Mouse (Mus musculus) heart, adult 2 months (tissue): ENCODE data around the gene Cidec. TPM values are rescaled to one million over a fixed set of nuclear protein-coding genes. Genes with fewer than 3 reads are reported as not detected.

ENCODE experiments used
- DNase-seq, 2 experiments: peaks; one replicate each; pipeline ENCODE4 v3.0.0; 2021
- H3K27ac ChIP-seq: fragments of 200-600 bp; 2 replicates; pipeline ENCODE4 v1.8.1; 2022
- H3K27me3 ChIP-seq: fragments of 200-500 bp; 2 replicates; pipeline ENCODE4 v1.6.1; 2012; ENCODE audit warnings: mild to moderate bottlenecking, low read length, inconsistent platforms, mixed read lengths; ENCODE audit not compliant: control insufficient read depth, insufficient read depth
- H3K36me3 ChIP-seq: fragments of 200-500 bp; 2 replicates; pipeline ENCODE4 v1.6.1; 2012; ENCODE audit warnings: low read length, inconsistent platforms; ENCODE audit not compliant: control insufficient read depth, insufficient read depth
- H3K4me1 ChIP-seq: fragments of 200-500 bp; 2 replicates; pipeline ENCODE4 v1.6.1; 2011; ENCODE audit warnings: low read length; ENCODE audit not compliant: control insufficient read depth, insufficient read depth
- H3K4me3 ChIP-seq: fragments of 200-600 bp; 2 replicates; pipeline ENCODE4 v1.8.1; 2022
- H3K79me2 ChIP-seq: fragments of 200-500 bp; replicated peaks from 2 replicates; pipeline ENCODE4 v1.6.1; 2012; ENCODE audit warnings: mild to moderate bottlenecking, inconsistent platforms, low read length, moderate library complexity, mixed read lengths; ENCODE audit not compliant: control insufficient read depth, insufficient read depth
- H3K9ac ChIP-seq: fragments of 200-500 bp; 2 replicates; pipeline ENCODE4 v1.6.1; 2012; ENCODE audit warnings: low read depth, mild to moderate bottlenecking, control low read depth, inconsistent platforms, low read length, mixed read lengths
- CTCF ChIP-seq: fragments of 200-600 bp; IDR thresholded peaks from 2 replicates; pipeline ENCODE4 v1.8.1; 2022; ENCODE audit warnings: antibody characterized with exemption, mild to moderate bottlenecking, moderate library complexity
- EP300 ChIP-seq: fragments of 200-500 bp; IDR thresholded peaks from 2 replicates; pipeline ENCODE4 v1.6.1; 2011; ENCODE audit warnings: low read depth, low read length, control low read depth; ENCODE audit not compliant: insufficient read depth
- POLR2A ChIP-seq: fragments of 200-500 bp; IDR thresholded peaks from 2 replicates; pipeline ENCODE4 v1.6.1; 2011; ENCODE audit warnings: mild to moderate bottlenecking, low read depth, low read length, control low read depth; ENCODE audit not compliant: insufficient read depth
- WGBS: fragments of 180-500 bp; shearing (Covaris S2); methylation state at CpG from one replicate; pipeline ENCODE4 v1.1.7; 2018; 5-methylcytosine and 5-hydroxymethylcytosine counted together
- intact Hi-C: fragments of 180-260 bp; cut with DNase I; formaldehyde crosslinking; loops from one replicate; pipeline ENCODE4 v1.15.1; 2025
- microRNA-seq, 2 experiments: library from miRNA; unstranded; fragments of <30 nt; microRNA quantifications; one replicate each; pipeline ENCODE4 v1.2.0; 2021
- polyA plus RNA-seq: library from polyadenylated mRNA; depleted of rRNA; stranded (reverse); fragments of >200 nt; gene quantifications from 2 replicates; pipeline ENCODE4 v1.2.3, GENCODE M21; 2012; rRNA removed
- total RNA-seq, 2 experiments: library from RNA; stranded (reverse); gene quantifications; 2 replicates each; pipeline ENCODE4 v1.2.3; 2021

The Cidec gene
- total and polyA plus RNA-seq, 3 experiments = 7.8 to 77.7 (median 10.6) TPM

DNA sequence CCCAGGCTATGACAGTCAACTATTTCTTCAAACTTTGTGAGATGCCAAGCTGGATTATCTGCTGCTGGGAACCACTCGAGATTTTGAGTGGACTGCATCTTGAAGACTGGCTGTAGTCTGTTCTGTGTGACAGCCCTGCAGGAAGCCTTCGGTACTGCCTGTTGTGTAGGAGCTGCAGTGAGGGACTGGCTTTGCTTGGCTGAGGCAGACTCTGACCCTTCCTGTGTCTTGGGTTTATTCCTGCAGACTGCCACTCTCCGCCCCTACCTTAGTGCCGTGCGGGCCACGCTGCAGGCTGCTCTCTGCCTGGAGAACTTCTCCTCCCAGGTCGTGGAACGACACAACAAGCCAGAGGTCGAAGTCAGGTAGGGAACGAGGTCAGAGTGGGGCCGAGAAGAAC, 55.1 kb downstream of the Cidec start:
- WGBS = 87% methylated on average over 11 of the region's 11 CpGs
- Histone ChIP-seq H3K9ac (no peak overlapping the region), H3K79me2 (peaks cover 13% of the 10 kb centered on the region), H3K4me3 (no peak overlapping the region), H3K4me1 (peaks cover 6% of the 10 kb centered on the region), H3K27me3 (no peaks in the 10 kb centered on the region), H3K27ac (no peak overlapping the region), H3K36me3 (peaks cover 3% of the 10 kb centered on the region; the same call in 1 of the 2 replicates)
- intact Hi-C loops = no loop called here
- no peak for DNase-seq
- TF ChIP-seq EP300 (no peak), CTCF (0 out of 2 replicates have a peak, but pooled peaks have one; percentile 13), POLR2A (no peak)

DNA sequence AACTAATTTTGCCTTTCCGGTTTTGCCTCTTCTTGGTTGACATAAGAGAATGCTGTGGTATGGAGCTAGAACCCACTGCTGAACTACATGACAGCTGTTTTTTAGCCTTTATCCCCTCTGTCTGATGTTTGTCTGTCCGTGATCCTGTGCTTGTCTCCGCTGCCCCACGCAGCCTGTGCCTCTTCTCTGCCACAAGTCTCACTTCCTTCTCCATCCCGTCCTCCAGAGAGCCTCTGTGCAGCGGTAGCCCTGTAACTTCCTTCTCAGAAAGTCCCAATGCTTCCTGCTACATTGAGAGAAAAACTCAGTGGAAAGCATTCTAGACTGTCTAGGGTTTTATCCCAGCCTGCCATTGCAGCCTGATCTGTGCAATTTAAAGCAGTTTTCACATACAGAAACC, 56.3 kb downstream of the Cidec start:
- Histone ChIP-seq H3K79me2 (peaks cover 13% of the 10 kb centered on the region), H3K36me3 (no peaks in the 10 kb centered on the region), H3K9ac (0 out of 2 replicates have a peak overlapping the region, but pooled peaks have one; percentile 16), H3K27me3 (no peaks in the 10 kb centered on the region), H3K4me3 (peak overlapping the region; percentile 79), H3K27ac (no peak overlapping the region), H3K4me1 (peaks cover 6% of the 10 kb centered on the region)
- intact Hi-C loops = loop anchor here (2.0 kb wide), 2 partner anchors 40 to 72 kb away; partner anchors contain the start of genes Brpf1 and Rpusd3
- 38% methylated on average over 6 of the region's 6 CpGs for WGBS
- peak in 1 of 2 experiments; percentile 27 for DNase-seq
- TF ChIP-seq CTCF = no peak
- no peak for TF ChIP-seq EP300
- no peak for TF ChIP-seq POLR2A

DNA sequence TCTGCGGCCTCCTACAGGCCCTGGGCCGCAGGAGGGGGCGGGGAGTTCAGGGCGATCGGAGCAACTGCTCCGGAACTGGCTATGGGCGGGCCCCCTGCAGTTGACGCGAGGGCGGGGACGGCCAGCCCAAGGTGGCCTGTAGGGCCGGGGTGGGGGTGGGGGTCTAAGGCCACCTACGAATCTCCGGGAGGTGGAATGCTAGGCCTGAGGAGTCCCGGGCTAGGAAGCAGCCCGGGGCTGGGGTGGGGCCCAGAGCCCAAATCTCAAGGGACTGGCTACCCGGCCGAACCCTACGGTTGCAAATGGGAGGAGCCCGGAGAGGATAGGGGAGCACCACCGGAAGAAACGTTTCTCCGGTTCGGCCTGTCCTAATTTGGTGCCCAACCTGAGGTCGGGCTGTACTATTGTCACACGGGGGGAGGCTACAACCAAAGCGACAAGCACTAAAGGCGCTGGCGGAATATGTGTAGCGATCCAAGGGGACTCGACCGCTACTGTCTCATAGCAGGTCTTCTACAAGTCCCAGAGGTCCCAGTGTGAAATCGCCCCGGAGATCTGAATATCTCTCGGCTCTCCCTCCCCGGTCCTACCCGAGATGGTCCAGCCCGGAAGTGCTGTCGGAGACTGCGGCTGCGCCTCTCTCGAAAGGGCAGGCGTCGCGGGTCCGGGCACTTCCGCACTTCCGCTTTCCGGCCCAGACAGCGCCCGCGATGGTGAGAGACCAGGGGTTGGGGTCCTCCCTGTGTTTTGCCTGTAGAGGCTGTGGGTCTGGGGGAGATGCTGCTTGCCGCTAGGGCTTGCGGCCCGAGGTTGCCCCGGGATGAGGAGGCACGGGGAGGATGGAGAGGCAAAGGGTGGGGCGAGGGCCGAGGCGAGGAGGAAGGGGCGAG, 57.8 kb downstream of the Cidec start, which contains the start of the genes Tada3 and Arpc4:
Tada3 (minus strand) TSS at position 388 of the 890 bp plus-strand sequence.
Arpc4 (plus strand) TSS at position 620 of the 890 bp plus-strand sequence.
- under 1% methylated on average over 61 of the region's 61 CpGs for WGBS
- TF ChIP-seq POLR2A (peak; percentile 82), CTCF (peak; percentile 42), EP300 (peak; percentile 37; the same call in 1 of the 2 replicates)
- Histone ChIP-seq H3K9ac (peak within 1 kb of the TSS; percentile 92), H3K27ac (peak within 1 kb of the TSS; percentile 99), H3K36me3 (no peaks in the 10 kb centered on the region), H3K4me1 (peaks cover 6% of the 10 kb centered on the region), H3K79me2 (peaks cover 13% of the 10 kb centered on the region), H3K27me3 (no peaks in the 10 kb centered on the region), H3K4me3 (peak within 1 kb of the TSS; percentile 79)
- peak; percentile 92 to 95 for DNase-seq
- intact Hi-C loops = loop anchor here (1.0 to 2.0 kb wide), 3 partner anchors 41 to 71 kb away; partner anchors contain the start of genes Brpf1 and Rpusd3

DNA sequence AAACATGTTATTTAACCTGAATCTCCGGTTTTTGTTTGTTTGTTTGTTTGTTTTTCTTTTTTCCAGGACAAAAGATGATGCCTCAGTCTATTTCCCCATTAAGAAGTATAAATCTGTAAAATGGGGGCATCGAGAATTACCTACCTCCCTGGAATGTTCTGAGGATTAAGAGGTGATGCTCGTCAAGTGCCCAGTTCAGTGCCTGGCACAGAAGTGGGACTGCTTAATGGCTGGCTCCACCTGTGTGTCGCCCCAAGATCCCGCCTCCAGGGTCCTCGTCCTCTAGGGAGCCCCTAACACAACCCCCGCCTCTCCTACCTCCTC, 58.4 kb downstream of the Cidec start:
- no peak for DNase-seq
- WGBS = 7% methylated on average over 7 of the region's 7 CpGs
- H3K4me1 ChIP-seq = peaks cover 6% of the 10 kb centered on the region
- peak overlapping the region; percentile 79 for H3K4me3 ChIP-seq
- no peaks in the 10 kb centered on the region for H3K27me3 ChIP-seq
- H3K27ac ChIP-seq = peak overlapping the region; percentile 99
- TF ChIP-seq CTCF = no peak
- TF ChIP-seq POLR2A = no peak
- no peak for TF ChIP-seq EP300
- H3K79me2 ChIP-seq = peaks cover 13% of the 10 kb centered on the region
- H3K36me3 ChIP-seq = no peaks in the 10 kb centered on the region
- peak overlapping the region; percentile 80 for H3K9ac ChIP-seq
- intact Hi-C loops = no loop called here

Small RNA genes within 50 kb of the gene (microRNA-seq; reads per million reads assigned to microRNA genes)
- gene Gm24387 = 0 reads per million in 2 experiments

Other genes with a start within 250 kb of the Cidec start
- under 1 TPM; 0.18 to 0.41 TPM for gene Lhfpl4, start 240.4 kb downstream of the Cidec start, total RNA-seq
- 0.23 and 0.44 TPM in 2 replicates for gene Lhfpl4, start 240.4 kb downstream of the Cidec start, polyA plus RNA-seq
- gene Mtmr14, start 197.9 kb downstream of the Cidec start, total RNA-seq = 10 to 100 TPM; 13.3 to 15.7 TPM
- gene Mtmr14, start 197.9 kb downstream of the Cidec start, polyA plus RNA-seq = 17.4 and 23.7 TPM in 2 replicates
- under 1 TPM in 1 of 2 experiments, not detected in 1; 0.09 TPM for gene Cpne9, start 153.5 kb downstream of the Cidec start, total RNA-seq
- gene Cpne9, start 153.5 kb downstream of the Cidec start, polyA plus RNA-seq = 0.02 and 0.12 TPM in 2 replicates
- 10 to 100 TPM; 11.0 to 14.4 TPM for gene Brpf1, start 128.6 kb downstream of the Cidec start, total RNA-seq
- gene Brpf1, start 128.6 kb downstream of the Cidec start, polyA plus RNA-seq = 9.9 and 12.8 TPM in 2 replicates
- 1 to 10 TPM; 5.0 to 5.7 TPM for gene Ogg1, start 108.8 kb downstream of the Cidec start, total RNA-seq
- gene Ogg1, start 108.8 kb downstream of the Cidec start, polyA plus RNA-seq = 10.2 and 10.3 TPM in 2 replicates
- gene Camk1, start 91.8 kb downstream of the Cidec start, total RNA-seq = 10 to 100 TPM; 63.0 to 68.2 TPM
- gene Camk1, start 91.8 kb downstream of the Cidec start, polyA plus RNA-seq = 74.8 and 98.0 TPM in 2 replicates
- gene Tada3, start 57.9 kb downstream of the Cidec start, total RNA-seq = 10 to 100 TPM; 23.5 to 24.2 TPM
- 16.1 and 16.2 TPM in 2 replicates for gene Tada3, start 57.9 kb downstream of the Cidec start, polyA plus RNA-seq
- 10 to 100 TPM; 66.4 to 66.9 TPM for gene Arpc4, start 57.6 kb downstream of the Cidec start, total RNA-seq
- gene Arpc4, start 57.6 kb downstream of the Cidec start, polyA plus RNA-seq = 26.6 and 34.2 TPM in 2 replicates
- gene Ttll3, start 46.5 kb downstream of the Cidec start, total RNA-seq = 1 to 10 TPM in 1 of 2 experiments, under 1 TPM in 1; 0.97 to 1.5 TPM
- 3.2 and 4.8 TPM in 2 replicates for gene Ttll3, start 46.5 kb downstream of the Cidec start, polyA plus RNA-seq
- 10 to 100 TPM in 1 of 2 experiments, 1 to 10 TPM in 1; 8.3 to 10.3 TPM for gene Rpusd3, start 16.4 kb downstream of the Cidec start, total RNA-seq
- 30.4 and 39.0 TPM in 2 replicates for gene Rpusd3, start 16.4 kb downstream of the Cidec start, polyA plus RNA-seq
- 10 to 100 TPM; 21.1 to 22.5 TPM for gene Jagn1, start 6.8 kb upstream of the Cidec start, total RNA-seq
- gene Jagn1, start 6.8 kb upstream of the Cidec start, polyA plus RNA-seq = 43.3 and 57.2 TPM in 2 replicates
- gene Il17re, start 22.7 kb upstream of the Cidec start, total RNA-seq = 1 to 10 TPM in 1 of 2 experiments, under 1 TPM in 1; 0.55 to 1.1 TPM
- gene Il17re, start 22.7 kb upstream of the Cidec start, polyA plus RNA-seq = 1.2 and 1.9 TPM in 2 replicates
- 1 to 10 TPM; 6.5 to 7.5 TPM for gene Il17rc, start 35.7 kb upstream of the Cidec start, total RNA-seq
- 12.1 and 13.6 TPM in 2 replicates for gene Il17rc, start 35.7 kb upstream of the Cidec start, polyA plus RNA-seq
- gene Creld1, start 47.5 kb upstream of the Cidec start, total RNA-seq = 10 to 100 TPM; 53.0 to 56.7 TPM
- gene Creld1, start 47.5 kb upstream of the Cidec start, polyA plus RNA-seq = 32.4 and 41.4 TPM in 2 replicates
- not detected for gene Prrt3, start 66.2 kb upstream of the Cidec start, total RNA-seq
- not detected in 2 replicates for gene Prrt3, start 66.2 kb upstream of the Cidec start, polyA plus RNA-seq
- 10 to 100 TPM; 52.5 to 58.2 TPM for gene Emc3, start 95.9 kb upstream of the Cidec start, total RNA-seq
- 41.0 and 66.3 TPM in 2 replicates for gene Emc3, start 95.9 kb upstream of the Cidec start, polyA plus RNA-seq
- gene Fancd2, start 95.9 kb upstream of the Cidec start, total RNA-seq = under 1 TPM in 1 of 2 experiments, not detected in 1; 0.18 TPM
- gene Fancd2, start 95.9 kb upstream of the Cidec start, polyA plus RNA-seq = 0.29 and 0.61 TPM in 2 replicates
- not detected for gene Fancd2os, start 165.0 kb upstream of the Cidec start, total RNA-seq
- not detected in 2 replicates for gene Fancd2os, start 165.0 kb upstream of the Cidec start, polyA plus RNA-seq
- 10 to 100 TPM; 60.4 to 70.2 TPM for gene Brk1, start 169.0 kb upstream of the Cidec start, total RNA-seq
- 128 and 199 TPM in 2 replicates for gene Brk1, start 169.0 kb upstream of the Cidec start, polyA plus RNA-seq
- 1 to 10 TPM; 8.3 to 8.6 TPM for gene Vhl, start 188.2 kb upstream of the Cidec start, total RNA-seq
- 11.2 and 12.0 TPM in 2 replicates for gene Vhl, start 188.2 kb upstream of the Cidec start, polyA plus RNA-seq
- gene Irak2, start 202.7 kb upstream of the Cidec start, total RNA-seq = 10 to 100 TPM; 10.4 to 13.6 TPM
- 12.5 and 12.9 TPM in 2 replicates for gene Irak2, start 202.7 kb upstream of the Cidec start, polyA plus RNA-seq